Mouse (Mus musculus) granulocyte monocyte progenitor cell, adult 5-6 weeks (primary cell): ENCODE data around the gene Scyl1. TPM values are rescaled to one million over a fixed set of nuclear protein-coding genes. Genes with fewer than 3 reads are reported as not detected.

Source experiments
- ATAC-seq: replicated peaks from 2 replicates; pipeline ENCODE4 v1.8.0; 2016; ENCODE audit warnings: mild to moderate bottlenecking, moderate TSS enrichment, inconsistent platforms; ENCODE audit not compliant: poor library complexity, severe bottlenecking
- total RNA-seq, 2 experiments: library from RNA; stranded (forward) in 1 of 2; stranded (reverse) in 1 of 2; fragments of 200-712, 200-1000 nt in 1 of 2; fragments of >200 nt in 1 of 2; fragmentation: Nextera tagmentation in 1 of 2; gene quantifications; 2 replicates each; pipeline ENCODE4 v1.2.3; 2014 to 2017

Scyl1 gene
- total RNA-seq, 2 experiments from 2014 or later, result 22.8 to 47.7 TPM

DNA sequence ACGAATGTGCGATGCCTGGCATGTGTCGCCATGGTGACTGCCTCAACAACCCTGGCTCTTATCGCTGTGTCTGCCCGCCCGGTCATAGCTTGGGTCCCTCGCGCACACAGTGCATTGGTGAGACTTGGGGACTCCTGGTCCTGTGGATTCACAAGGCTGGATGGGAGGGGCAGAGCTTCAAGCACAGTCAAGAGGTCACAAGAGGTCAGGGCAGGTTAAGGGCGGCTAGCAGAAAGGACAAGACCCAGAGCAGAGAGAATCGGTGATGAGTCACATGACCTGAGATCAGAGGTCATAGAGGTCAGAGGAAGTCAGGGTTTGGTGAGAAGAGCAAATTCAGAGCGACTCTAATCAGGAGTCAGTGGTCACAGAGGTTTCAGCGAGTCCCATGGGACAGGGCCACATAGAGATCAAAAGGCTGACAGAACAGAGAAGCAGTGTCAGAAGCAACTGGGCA is 24.3 kb downstream of the Scyl1 start:
- no peak for ATAC-seq

DNA sequence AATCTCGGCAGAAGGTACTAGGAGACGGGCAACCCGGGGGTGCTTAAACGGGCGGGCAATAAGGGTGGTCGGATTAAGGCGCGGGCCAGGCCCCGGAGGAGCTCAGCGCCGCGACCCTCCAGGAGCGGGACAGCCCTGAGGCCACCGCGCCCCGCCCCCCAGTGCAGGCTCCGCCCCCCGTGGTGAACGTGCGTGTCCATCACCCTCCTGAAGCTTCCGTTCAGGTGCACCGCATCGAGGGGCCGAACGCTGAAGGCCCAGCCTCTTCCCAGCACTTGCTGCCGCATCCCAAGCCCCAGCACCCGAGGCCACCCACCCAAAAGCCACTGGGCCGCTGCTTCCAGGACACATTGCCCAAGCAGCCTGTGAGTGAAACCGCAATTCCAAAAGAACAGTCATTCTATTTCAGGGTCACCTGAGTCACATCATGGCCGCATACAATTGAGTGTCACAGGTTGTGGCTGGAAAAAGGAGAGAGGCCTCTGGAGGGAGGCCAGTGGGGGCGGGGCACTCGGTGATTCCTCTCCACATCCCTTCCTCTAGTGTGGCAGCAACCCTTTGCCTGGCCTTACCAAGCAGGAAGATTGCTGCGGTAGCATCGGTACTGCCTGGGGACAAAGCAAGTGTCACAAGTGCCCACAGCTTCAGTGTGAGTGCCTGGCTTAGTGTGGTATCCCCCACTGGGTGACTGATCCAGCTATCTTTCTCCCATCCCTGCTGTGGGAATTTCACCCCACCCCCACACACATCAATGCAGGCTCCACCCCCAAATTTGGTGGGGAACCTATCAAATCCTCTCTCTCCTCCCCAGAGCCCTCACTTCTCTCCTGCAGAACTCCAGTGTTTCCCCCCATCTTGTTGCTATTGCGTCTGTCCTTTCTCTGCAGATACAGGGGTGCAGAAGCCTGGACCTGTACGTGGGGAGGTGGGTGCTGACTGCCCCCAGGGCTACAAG is 25.2 kb downstream of the Scyl1 start:
- ATAC-seq, result no peak; the same call in 1 of the 2 replicates

GRCm38 (mm10) chr19:5743576-5743975 is 27.6 kb downstream of the Scyl1 start:
- ATAC-seq, result peak; percentile 83

- ATAC-seq, result no peak
Observed at GRCm38 (mm10) chr19:5742241-5742641, 29.0 kb downstream of the Scyl1 start.

GRCm38 (mm10) chr19:5741641-5742240 is 29.5 kb downstream of the Scyl1 start:
- peak; percentile 29 for ATAC-seq

DNA sequence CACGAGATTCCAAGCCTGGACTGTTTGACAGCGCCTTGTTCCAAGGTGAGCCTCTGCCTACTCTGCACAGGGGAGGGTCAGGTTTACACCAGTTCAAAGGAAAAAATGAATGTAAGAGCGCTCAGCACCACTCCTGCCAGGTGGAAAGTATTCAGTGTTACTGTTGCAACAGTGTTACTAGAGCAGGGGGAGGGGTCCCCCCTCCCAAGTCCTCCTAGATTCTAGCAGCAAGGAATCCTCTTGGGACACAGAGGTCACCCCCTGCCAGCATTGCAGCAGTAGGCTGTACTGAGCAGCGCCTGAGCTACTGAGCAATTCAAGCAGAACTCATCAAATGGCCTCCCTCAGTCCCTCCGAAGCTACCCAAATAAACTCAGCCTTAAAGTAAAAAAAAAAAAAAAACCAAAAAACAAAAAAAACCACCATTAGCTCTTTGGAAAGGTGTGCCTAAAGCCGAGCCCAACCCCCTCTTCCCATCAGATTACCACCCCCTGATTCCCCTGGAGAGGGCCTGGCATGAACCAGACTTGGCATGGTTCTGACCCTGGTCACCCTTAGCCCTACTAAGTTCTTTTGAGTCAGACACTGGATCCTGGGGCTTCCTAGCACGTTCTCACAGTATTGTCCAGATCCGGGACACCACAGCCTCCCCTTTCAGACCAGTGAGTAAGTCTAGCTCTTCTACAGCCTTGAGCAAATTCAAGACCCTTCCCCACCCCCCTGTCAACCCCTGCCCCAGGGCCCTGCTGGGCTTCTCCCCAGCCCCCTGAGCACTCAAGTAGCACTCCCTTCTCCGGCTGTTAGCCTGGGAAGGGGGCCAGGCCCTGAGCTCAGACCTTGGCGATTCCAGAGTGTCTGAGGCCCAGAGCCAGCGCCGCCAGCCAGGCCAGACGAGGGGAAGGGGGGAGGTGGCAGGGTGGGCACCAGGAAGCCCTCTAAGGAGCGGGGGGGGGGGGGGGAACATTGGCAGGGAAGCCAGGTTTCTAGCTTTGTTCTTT is 30.6 kb downstream of the Scyl1 start, which contains the start of gene Ltbp3:
Gene Ltbp3 (plus strand): TSS at position 585 of the 998 bp plus-strand sequence.
- no peak for ATAC-seq

DNA sequence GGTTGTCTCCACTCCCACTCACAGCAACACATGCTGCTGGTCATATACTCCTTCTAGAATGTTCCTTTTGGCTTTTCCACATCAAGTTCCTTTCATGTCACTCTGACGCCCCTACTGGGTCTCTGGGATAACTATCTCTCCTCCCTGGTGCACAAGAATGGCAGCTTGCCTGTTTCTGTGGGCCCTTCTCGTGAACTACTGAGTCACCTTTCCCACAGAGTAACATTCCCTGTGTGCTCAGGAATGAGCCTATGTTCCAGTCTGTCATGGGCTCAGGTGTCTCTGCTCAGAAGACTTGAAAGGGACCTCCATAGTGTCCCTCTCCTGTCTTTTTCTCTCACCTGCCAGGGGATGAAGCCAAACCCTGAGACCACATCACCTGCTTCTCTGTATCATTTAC is 31.8 kb downstream of the Scyl1 start:
- ATAC-seq, result no peak

- no peak for ATAC-seq
Observed at GRCm38 (mm10) chr19:5734325-5734724, 36.9 kb downstream of the Scyl1 start.

- peak; percentile 77 for ATAC-seq
Observed at GRCm38 (mm10) chr19:5731264-5731978, 39.8 kb downstream of the Scyl1 start.

GRCm38 (mm10) chr19:5730314-5731186 is 40.7 kb downstream of the Scyl1 start:
- ATAC-seq, result no peak

DNA sequence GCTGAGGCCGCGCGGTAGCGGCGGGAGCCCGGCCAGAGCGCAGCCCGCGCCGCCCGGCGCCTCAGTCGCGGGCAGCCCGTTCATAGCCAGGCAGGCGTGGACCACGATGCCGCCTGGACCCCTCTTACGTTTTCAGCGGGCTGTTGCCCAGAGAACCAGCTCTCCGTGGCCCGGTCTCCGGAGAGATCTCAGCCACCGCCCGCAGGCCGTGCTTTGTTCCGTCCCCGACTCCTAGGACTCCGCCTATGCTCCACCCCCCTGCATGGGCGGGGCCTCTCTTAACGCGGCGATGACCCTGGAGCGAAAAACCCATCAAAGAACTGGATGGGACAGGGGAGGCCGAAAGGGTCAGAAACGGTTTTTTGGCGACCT is 41.8 kb downstream of the Scyl1 start, which contains the start of gene Fam89b:
Gene Fam89b (minus strand): TSS at position 210 of the 372 bp plus-strand sequence.
- ATAC-seq, result peak; percentile 25; the same call in 1 of the 2 replicates

DNA sequence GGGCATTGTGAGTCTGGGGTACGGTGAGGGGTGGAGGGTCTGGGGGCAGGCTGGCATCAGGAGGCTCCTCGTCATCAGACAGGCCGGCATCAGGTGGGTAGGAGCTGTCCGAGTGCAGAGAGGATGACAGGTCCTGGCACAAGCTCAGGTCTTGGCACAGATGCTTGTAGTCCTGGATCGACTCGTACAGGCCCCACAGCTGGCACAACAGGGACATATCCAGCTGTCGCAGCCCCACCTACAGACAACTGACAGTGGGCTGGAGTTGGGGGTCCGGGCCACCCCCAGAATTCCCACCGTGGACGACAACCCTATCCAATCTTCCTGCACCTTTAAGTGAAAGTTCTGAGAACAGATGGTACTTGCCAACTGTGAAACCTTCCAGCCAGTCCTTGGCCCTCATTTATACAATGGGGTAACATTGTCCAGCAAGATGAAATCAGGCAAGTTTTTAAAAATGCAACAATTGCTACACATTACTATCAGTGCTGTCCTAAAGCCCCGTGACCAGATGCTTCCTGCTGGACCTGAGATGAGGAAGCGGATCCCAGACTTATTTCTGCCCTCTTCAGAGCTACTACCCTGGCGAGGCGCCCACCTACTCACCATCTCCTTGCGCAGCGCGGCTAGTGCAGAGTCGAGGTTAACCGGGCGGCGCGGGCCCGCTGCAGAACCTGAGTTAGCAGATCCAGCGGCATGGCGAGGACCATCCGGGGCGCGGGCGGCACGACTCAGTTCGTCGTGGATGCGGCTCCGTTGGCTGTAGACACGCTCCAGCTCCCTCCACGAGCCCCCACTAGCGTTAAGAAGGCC is 42.4 kb downstream of the Scyl1 start:
- ATAC-seq, result 0 out of 2 replicates have a peak, but pooled peaks have one; percentile 4

DNA sequence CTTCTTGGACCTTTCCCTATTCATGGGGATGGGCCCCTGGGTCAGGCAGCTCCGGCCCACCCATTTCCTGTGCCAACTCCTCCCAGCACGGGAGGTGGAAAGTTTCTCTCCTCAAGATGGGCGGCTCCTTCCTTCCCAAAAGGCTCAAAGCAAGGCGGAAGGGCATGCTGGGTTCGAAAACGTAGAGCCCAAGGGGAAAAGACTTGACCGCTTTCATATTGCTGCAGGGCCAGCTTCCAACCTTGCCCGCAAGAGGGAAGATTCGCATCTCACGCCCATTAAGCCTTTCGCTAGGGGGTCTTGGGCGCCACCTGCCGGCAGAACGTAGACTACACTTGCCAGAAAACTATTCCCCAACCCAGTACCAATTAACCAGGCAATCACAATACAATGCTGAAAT is 43.5 kb downstream of the Scyl1 start:
- peak; percentile 10 for ATAC-seq

- no peak for ATAC-seq
Observed at GRCm38 (mm10) chr19:5726961-5727578, 44.1 kb downstream of the Scyl1 start.

DNA sequence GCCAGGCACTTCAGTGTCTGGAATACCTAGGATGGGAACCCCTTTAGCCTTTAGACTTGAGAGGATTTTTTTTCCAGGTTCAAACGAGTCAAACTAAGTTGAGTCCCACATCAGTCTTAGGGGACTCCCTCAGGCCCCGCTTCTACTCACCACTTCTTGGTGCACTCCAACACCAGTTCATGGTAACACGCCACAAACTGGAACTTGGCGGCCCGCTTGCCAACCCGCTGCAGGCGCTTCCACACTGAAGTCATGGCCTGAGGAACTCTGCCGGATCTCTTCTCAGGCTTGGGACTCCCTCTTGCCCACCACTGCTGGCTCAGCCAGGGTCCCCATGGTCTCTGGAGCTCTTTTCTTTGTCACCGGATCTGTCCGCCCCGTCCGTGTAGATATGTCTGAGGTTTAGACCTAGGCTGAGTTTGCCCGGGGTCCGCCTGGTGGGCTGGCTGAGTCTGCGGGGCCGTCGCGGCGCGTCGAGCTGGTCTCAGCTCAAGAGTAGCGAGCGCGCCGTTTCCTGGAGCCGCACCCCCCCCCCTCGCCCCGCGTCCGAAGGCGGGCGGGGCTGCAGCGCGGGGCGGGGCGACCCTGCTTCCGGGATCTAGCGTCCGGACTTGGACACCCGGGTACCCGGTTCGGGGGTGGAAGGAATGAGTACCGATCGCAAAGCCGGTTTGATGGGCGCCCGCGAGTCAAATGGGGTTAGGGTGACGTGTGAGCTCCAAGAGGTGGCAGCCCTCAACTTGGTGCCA is 45.3 kb downstream of the Scyl1 start, which contains the start of gene Ehbp1l1:
Gene Ehbp1l1 (minus strand): TSS at position 551 of the 749 bp plus-strand sequence.
- peak; percentile 6 for ATAC-seq

- peak; percentile 12; the same call in 1 of the 2 replicates for ATAC-seq
Observed at GRCm38 (mm10) chr19:5725029-5725707, 46.1 kb downstream of the Scyl1 start.
